Mouse (Mus musculus) kidney, adult 2 months (tissue): ENCODE measurements around the gene Hpdl.

Source experiments
- CTCF ChIP-seq: fragments of 200-500 bp; conservative IDR thresholded peaks from 2 replicates; pipeline ENCODE4 v1.5.1; 2011; ENCODE audit warnings: low read depth, mild to moderate bottlenecking, control low read depth, low read length, moderate library complexity, mixed read lengths; ENCODE audit not compliant: insufficient read depth, insufficient read length
- POLR2A ChIP-seq: fragments of 200-500 bp; IDR thresholded peaks from one replicate; pipeline ENCODE4 v1.6.1; 2011; ENCODE audit warnings: low read depth, low read length, control low read depth

GRCm38 (mm10) chr4:116829364-116830069 is 8.0 kb upstream of the Hpdl start:
- no peak for TF ChIP-seq CTCF
- TF ChIP-seq POLR2A, result no peak
